Mouse (Mus musculus) C2C12 (cell line): ENCODE data around the gene Bicral. TPM values are rescaled to one million over a fixed set of nuclear protein-coding genes. Genes with fewer than 3 reads are reported as not detected.

ENCODE experiments used
- H3K27me3 ChIP-seq: one replicate; pipeline ENCODE4 v1.6.1; 2011; ENCODE audit not compliant: control insufficient read depth, insufficient read depth, insufficient read length
- H3K36me3 ChIP-seq: one replicate; pipeline ENCODE4 v1.6.1; 2011; ENCODE audit not compliant: control insufficient read depth, insufficient read depth
- H3K4me3 ChIP-seq: one replicate; pipeline ENCODE4 v1.5.1; 2011; ENCODE audit warnings: mild to moderate bottlenecking, control low read depth; ENCODE audit not compliant: poor library complexity, insufficient read depth, severe bottlenecking
- H3K79me2 ChIP-seq: one replicate; pipeline ENCODE4 v1.6.1; 2011; ENCODE audit not compliant: control insufficient read depth, insufficient read depth
- H3K79me3 ChIP-seq: one replicate; pipeline ENCODE4 v1.6.1; 2011; ENCODE audit warnings: low read depth, control low read depth
- H3ac ChIP-seq: one replicate; pipeline ENCODE3; 2011; ENCODE audit warnings: low read depth; ENCODE audit not compliant: control insufficient read depth, insufficient read length
- CEBPB ChIP-seq: IDR thresholded peaks from one replicate; pipeline ENCODE4 v1.6.1; 2011; ENCODE audit warnings: low read depth, mild to moderate bottlenecking, control low read depth, moderate library complexity
- CTCF ChIP-seq: IDR thresholded peaks from one replicate; pipeline ENCODE4 v1.5.1; 2011; ENCODE audit not compliant: control insufficient read depth, insufficient read depth, insufficient read length
- FOSL1 ChIP-seq: IDR thresholded peaks from one replicate; pipeline ENCODE4 v1.8.0; 2011; ENCODE audit warnings: mild to moderate bottlenecking, low read length; ENCODE audit not compliant: poor library complexity, insufficient read depth, severe bottlenecking
- MAX ChIP-seq: IDR thresholded peaks from one replicate; pipeline ENCODE4 v1.6.1; 2011; ENCODE audit warnings: mild to moderate bottlenecking, control low read depth
- MYOD1 ChIP-seq: IDR thresholded peaks from one replicate; pipeline ENCODE4 v1.6.1; 2011; ENCODE audit warnings: low read depth; ENCODE audit not compliant: control insufficient read depth, insufficient read length
- MYOG ChIP-seq: IDR thresholded peaks from one replicate; pipeline ENCODE4 v1.6.1; 2011; ENCODE audit not compliant: control insufficient read depth, insufficient read length; ENCODE audit errors: extremely low read depth
- USF1 ChIP-seq: IDR thresholded peaks from one replicate; pipeline ENCODE4 v1.6.1; 2011; ENCODE audit warnings: low read depth, mild to moderate bottlenecking, control low read depth, moderate library complexity
- polyA plus RNA-seq: library from polyadenylated mRNA; unstranded; fragments of >200 nt; fragmentation: generic; extraction: Trizol; gene quantifications from one replicate; pipeline ENCODE4 v1.2.1, GENCODE M21; 2012; ENCODE audit warnings: missing spikeins

Gene Bicral
- polyA plus RNA-seq, 1 experiment = 3.9 TPM

DNA sequence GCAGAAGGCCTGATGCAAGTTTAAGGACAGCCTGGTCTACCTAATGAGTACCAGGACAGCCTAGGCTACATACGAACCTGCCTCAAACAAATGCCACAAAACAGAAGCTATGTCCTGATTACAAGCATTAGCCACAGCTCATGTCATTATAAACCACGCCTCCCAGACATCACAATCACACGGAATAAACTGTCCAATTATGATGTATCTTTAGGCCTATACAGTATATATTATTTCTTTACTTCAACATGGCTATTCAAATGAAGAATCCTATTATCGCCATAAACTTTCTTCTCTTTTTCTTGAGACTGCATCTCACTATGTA is 25.3 kb downstream of the Bicral start:
- Histone ChIP-seq H3ac (no peak overlapping the region), H3K79me3 (no peaks in the 10 kb centered on the region)

DNA sequence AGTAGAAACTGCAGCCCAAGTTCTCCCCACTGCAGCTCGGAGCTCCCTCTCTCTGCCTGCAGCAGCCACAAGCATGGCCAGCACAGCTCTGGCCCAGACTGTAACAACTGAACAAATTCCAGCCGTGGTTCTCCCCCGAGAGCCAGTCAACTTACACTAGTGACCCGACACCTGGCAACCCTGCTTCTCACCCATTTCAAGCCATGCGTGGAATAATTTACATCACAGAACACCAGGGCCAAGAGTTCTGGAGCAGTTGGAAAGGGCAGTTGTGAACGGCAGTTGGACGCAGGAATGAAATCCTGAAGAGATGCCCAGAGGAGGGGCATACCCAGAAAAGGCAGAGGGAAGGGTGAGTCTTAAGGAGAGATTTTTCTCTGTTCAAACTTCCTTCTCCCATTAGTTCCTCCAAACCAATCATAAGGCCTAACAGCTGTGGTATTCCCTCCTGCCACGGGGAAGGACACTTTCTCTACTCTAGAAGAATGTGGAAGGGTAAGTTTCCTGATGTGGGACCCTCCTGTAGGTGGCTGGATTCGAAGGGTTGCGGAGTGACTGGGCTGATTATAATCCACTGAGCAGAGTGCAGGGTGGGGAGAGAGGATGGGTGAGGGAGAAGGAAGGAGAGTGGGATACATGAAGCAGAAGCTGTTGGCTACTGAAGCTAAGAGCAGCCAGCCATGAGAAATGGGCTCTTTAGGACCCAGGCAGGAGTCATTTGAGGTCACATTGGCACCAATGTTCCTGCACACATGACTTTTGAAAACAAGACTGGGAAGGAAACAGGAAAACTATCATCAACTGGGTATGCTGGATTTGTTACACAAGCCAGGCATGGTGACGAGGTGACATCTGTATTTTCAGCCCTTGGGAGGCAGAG is 25.9 kb downstream of the Bicral start:
- no peak overlapping the region for H3K4me3 ChIP-seq
- no peaks in the 10 kb centered on the region for H3K79me2 ChIP-seq
- H3K27me3 ChIP-seq = no peaks in the 10 kb centered on the region
- no peaks in the 10 kb centered on the region for H3K36me3 ChIP-seq
- no peak overlapping the region for H3ac ChIP-seq
- no peaks in the 10 kb centered on the region for H3K79me3 ChIP-seq
- TF ChIP-seq MYOD1 (no peak), MAX (no peak), USF1 (no peak), MYOG (no peak), FOSL1 (no peak), CTCF (no peak), CEBPB (no peak)

More for the DNA sequence above, 25.3 kb downstream of the Bicral start:
- TF ChIP-seq CTCF (no peak), FOSL1 (no peak), MYOG (no peak), MYOD1 (no peak), MAX (no peak), CEBPB (no peak), USF1 (no peak)
- H3K27me3 ChIP-seq = no peaks in the 10 kb centered on the region
- H3K4me3 ChIP-seq = no peak overlapping the region
- H3K79me2 ChIP-seq = no peaks in the 10 kb centered on the region
- H3K36me3 ChIP-seq = no peaks in the 10 kb centered on the region

DNA sequence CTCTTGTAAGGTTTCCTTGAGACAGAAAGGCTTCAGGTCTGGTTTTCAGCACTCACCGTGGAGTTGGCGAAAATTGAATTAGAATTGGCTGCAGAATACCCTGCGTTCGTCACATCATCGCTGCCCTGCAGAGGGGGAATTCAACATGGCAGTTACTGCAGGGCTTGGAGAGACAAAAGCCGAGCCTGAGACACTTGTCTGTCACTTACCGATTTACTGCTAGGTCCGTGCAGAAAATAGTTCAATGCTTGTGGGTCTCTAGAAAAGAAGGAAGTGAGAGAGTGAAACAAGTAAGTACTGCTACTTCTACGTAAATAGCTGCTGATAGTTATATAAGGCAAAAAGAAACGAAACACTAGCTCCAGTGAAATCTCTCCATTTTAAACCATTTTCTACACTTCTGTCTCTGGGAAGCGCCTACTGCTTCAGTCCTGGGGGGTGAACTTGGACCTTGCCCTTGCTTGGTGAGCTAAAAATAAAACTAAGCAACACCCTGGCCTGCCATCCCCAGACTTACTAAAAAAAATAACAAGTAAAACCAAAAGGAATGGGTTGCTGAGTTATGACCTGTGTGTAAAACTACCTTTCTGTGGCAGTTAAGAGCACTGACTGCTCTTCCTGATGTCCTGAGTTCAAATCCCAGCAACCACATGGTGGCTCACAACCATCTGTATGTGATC is 28.3 kb downstream of the Bicral start:
- no peaks in the 10 kb centered on the region for H3K79me2 ChIP-seq
- H3K36me3 ChIP-seq = peaks cover 8% of the 10 kb centered on the region
- TF ChIP-seq MAX = no peak
- TF ChIP-seq MYOG = no peak
- no peaks in the 10 kb centered on the region for H3K27me3 ChIP-seq
- no peaks in the 10 kb centered on the region for H3K79me3 ChIP-seq
- no peak overlapping the region for H3K4me3 ChIP-seq
- no peak overlapping the region for H3ac ChIP-seq

DNA sequence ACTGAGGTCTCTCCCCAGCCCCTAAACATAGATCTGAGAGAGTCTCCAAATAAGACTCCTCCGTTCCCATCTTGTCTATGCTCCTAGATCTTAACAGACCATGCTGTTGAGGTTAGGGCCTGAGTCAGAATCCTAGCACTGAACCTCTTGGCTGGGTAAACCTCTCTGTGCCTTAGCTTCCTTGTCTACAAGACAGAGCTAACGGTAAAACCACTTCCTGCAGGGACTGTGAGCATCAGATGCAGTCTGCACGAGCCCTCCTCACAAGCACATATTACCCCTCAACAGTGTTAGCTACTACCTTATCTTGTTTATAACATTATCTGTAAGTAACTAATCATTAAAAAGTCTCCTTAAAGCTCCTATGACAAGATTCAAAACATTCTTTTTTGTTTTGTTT is 29.3 kb downstream of the Bicral start:
- Histone ChIP-seq H3K79me3 (no peaks in the 10 kb centered on the region), H3ac (no peak overlapping the region), H3K36me3 (peaks cover 13% of the 10 kb centered on the region), H3K4me3 (no peak overlapping the region), H3K27me3 (no peaks in the 10 kb centered on the region), H3K79me2 (no peaks in the 10 kb centered on the region)
- TF ChIP-seq USF1 = no peak
- no peak for TF ChIP-seq MAX
- TF ChIP-seq CEBPB = no peak
- no peak for TF ChIP-seq MYOD1
- no peak for TF ChIP-seq CTCF
- no peak for TF ChIP-seq FOSL1
- no peak for TF ChIP-seq MYOG

DNA sequence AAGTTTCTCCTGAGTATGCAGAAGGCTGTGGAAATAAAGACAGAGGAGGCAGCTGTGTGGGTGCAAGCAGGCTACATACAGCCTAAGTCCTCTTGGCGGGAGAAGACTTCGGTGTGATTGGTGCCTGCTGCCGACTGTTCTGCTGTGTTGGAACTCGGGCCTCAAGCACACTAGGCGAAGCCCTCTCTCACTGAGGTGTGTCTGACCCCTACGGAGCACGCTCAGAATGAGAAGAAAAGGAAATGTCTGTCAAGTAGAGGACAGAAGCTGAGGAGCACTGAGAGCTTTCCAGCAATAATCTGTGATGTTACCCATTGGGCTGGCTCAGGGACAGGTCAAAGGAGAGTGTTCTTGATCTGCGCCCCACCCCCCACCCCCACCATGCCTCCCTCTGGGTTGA is 35.2 kb downstream of the Bicral start:
- Histone ChIP-seq H3ac (no peak overlapping the region), H3K4me3 (no peak overlapping the region), H3K27me3 (no peaks in the 10 kb centered on the region), H3K36me3 (peaks cover 18% of the 10 kb centered on the region), H3K79me3 (no peaks in the 10 kb centered on the region), H3K79me2 (no peaks in the 10 kb centered on the region)
- no peak for TF ChIP-seq MAX
- no peak for TF ChIP-seq CTCF
- TF ChIP-seq MYOG = no peak
- no peak for TF ChIP-seq CEBPB

DNA sequence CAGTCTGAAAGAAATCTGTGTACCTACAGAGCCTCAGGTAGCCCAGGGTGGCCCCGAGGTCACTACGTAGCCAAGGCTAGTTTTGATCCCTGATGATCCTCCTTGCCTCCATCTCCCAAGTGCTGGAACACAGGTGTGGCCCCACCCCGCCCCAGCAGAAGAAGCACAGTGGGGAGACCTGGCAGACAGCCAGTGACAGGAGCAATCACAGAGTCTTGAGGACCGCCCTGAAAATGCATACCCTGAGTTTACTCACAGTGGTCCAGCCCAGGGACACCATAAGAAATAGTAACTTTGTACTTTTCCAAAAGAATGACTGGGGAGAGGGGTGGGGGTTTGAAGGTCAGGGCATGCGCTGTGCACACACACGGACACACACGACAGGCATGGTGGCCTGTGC is 37.7 kb downstream of the Bicral start:
- H3K79me3 ChIP-seq = no peaks in the 10 kb centered on the region
- H3ac ChIP-seq = no peak overlapping the region
- peaks cover 16% of the 10 kb centered on the region for H3K36me3 ChIP-seq
- no peaks in the 10 kb centered on the region for H3K27me3 ChIP-seq
- TF ChIP-seq MYOD1 (no peak), MYOG (no peak), FOSL1 (no peak), USF1 (no peak), CTCF (no peak), MAX (no peak), CEBPB (no peak)
- no peaks in the 10 kb centered on the region for H3K79me2 ChIP-seq
- H3K4me3 ChIP-seq = no peak overlapping the region
